1 mouse cellular context compared by ENCODE assay signal in the genomic region with DNA sequence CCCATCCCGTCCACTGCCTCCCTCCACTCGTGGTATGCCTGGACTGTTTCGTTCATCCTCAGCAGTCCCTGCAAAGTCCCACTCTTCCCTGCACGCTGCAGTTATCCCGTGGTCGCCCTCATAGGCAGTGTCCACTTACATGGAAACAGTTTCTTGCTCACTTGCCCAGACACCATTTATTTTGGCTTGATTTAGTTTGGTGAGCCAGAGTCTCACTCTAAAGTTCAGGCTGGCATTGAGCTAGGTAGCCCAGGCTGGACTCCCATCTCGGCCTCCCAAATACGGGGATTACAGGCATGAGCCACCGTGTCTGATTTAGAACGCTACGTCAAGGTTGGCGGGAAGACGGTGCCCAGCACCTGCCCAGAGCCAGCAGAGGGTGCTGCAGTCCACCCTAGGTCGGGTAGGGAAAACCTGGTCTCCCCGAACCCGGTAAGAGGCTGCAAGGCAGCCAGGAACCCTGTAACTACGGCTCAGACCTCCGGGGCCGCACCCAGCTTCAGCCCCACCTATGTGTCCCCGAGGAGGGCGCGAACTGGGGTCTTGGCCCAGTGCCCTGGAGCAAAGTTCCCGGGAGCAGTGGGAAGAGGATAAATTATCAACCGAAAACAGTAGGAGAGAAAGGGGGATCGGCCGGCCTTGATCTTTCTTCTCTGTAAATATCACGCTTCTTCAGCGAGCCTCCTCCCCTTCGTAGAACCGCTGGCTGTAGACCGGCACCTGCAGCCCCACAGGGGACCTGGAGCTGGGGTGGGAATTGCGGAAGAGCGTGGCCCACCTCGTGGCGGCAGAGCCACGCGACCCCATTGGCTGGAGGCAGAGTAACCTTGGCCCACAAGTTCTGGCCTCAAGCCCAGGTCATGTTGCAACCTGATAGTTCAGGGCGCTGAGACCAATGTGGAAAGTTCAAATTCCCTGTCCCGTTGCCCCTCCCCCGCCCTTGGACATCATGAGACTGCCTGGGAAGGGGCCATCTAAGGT.
TF ChIP-seq lines count a peak whose summit lies in the region.

No protein-coding gene starts in this region.

TF ChIP-seq in CH12.LX, 34 proteins besides CTCF, POLR2A, EP300 and RAD21 (continued from another document):
- no peak for TF ChIP-seq TBP (conservative IDR thresholded peaks at IDR 0.05; ENCODE audit: low read depth, low read length)
- TF ChIP-seq MAX (IDR thresholded peaks at IDR 0.05; ENCODE audit: low read length): no peak
